13 mouse cellular contexts compared by ENCODE assay signal in genomic region chr1:82134938-82135337, GRCm38 (mm10).
"Had no signal": no experiment of that assay in that cellular context is flagged by ENCODE, and none has a peak within 500 bp of the region (broad histone marks: within the 10 kb centered on the region; RNA-seq: fewer than 3 reads in every experiment).

No protein-coding gene starts in this region.

- ATAC-seq: lung, postnatal 0 days; midbrain, embryonic 13.5 days had no signal

- H3K9me3 ChIP-seq: limb, embryonic 10.5 days; liver, embryonic 15.5 days; midbrain, embryonic 13.5 days had no signal

- H3K4me1 ChIP-seq: liver, embryonic 15.5 days; midbrain, embryonic 13.5 days had no signal

- H3K4me2 ChIP-seq: liver, embryonic 11.5 days; liver, embryonic 15.5 days; midbrain, embryonic 13.5 days had no signal

- H3K27me3 ChIP-seq: liver, embryonic 15.5 days; midbrain, embryonic 13.5 days had no signal

- H3K9ac ChIP-seq: liver, embryonic 15.5 days; midbrain, embryonic 13.5 days had no signal

- H3K4me3 ChIP-seq: layer of hippocampus, adult 2 months; limb, embryonic 10.5 days; liver, embryonic 15.5 days; midbrain, embryonic 13.5 days had no signal

- H3K27ac ChIP-seq: layer of hippocampus, adult 2 months; liver, embryonic 15.5 days; midbrain, embryonic 13.5 days had no signal

- H3K36me3 ChIP-seq: limb, embryonic 10.5 days; liver, embryonic 15.5 days; midbrain, embryonic 13.5 days had no signal

- DNase-seq: kidney, postnatal 10 days; kidney, postnatal 4 days; lung, adult 2 months; lung, postnatal 36 days; right cerebral cortex, adult 18-20 months; spleen, adult 18-20 months; thymus, postnatal 36 days had no signal
